Mouse (Mus musculus): ENCODE measurements at regions not wholly inside any gene's neighbourhood (a gene's known extent, or its start where the extent isn't known, plus 50 kb on each side); places are given as distances from the start of the nearest gene placed in this dataset.
A peak's percentile ranks its signal among the peaks of the same experiment; 100 is the strongest.
"Not testable (repeated sequence)": the region's sequence is repeated elsewhere in the genome, so short reads cannot be mapped to it uniquely, and the experiment has no call there.

GRCm38 (mm10) chr7:113010150-113010549 is 56.4 kb downstream of the Rassf10 start:
- no peak for DNase-seq (ENCODE audit: low read depth)

GRCm38 (mm10) chr7:113017092-113017755 is 63.5 kb downstream of the Rassf10 start:
- DNase-seq (ENCODE audit: low read depth) = no peak

- DNase-seq (ENCODE audit: low read depth) = no peak
Measured at GRCm38 (mm10) chr7:113021412-113021811, 67.7 kb downstream of the Rassf10 start.

- no peak for DNase-seq (ENCODE audit: low read depth)
Measured at GRCm38 (mm10) chr7:113022516-113022915, 68.8 kb downstream of the Rassf10 start.

- no peak for DNase-seq (ENCODE audit: low read depth)
Measured at GRCm38 (mm10) chr7:113025758-113026157, 72.0 kb downstream of the Rassf10 start.

- DNase-seq (ENCODE audit: low read depth) = no peak
Measured at GRCm38 (mm10) chr7:113026290-113027075, 72.7 kb downstream of the Rassf10 start.

- DNase-seq (ENCODE audit: low read depth) = no peak
Measured at GRCm38 (mm10) chr7:113027125-113027801, 73.5 kb downstream of the Rassf10 start.

GRCm38 (mm10) chr7:113030053-113030752 is 76.4 kb downstream of the Rassf10 start:
- no peak for DNase-seq (ENCODE audit: low read depth)

- no peak for DNase-seq (ENCODE audit: low read depth)
Measured at GRCm38 (mm10) chr7:113035751-113036150, 82.0 kb downstream of the Rassf10 start.

GRCm38 (mm10) chr7:113037825-113038613 is 84.3 kb downstream of the Rassf10 start:
- no peak for DNase-seq (ENCODE audit: low read depth)

- DNase-seq (ENCODE audit: low read depth) = no peak
Measured at GRCm38 (mm10) chr7:113038906-113039671, 85.3 kb downstream of the Rassf10 start.

- not testable (repeated sequence) for DNase-seq (ENCODE audit: low read depth)
Measured at GRCm38 (mm10) chr7:113045613-113046159, 91.9 kb downstream of the Rassf10 start.

GRCm38 (mm10) chr7:113046406-113046805 is 92.6 kb downstream of the Rassf10 start:
- no peak for DNase-seq (ENCODE audit: low read depth)

- DNase-seq (ENCODE audit: low read depth) = no peak
Measured at GRCm38 (mm10) chr7:113047583-113047982, 93.8 kb downstream of the Rassf10 start.

- peak; percentile 98 for DNase-seq (ENCODE audit: low read depth)
Measured at GRCm38 (mm10) chr7:113048097-113048795, 94.5 kb downstream of the Rassf10 start.

- DNase-seq (ENCODE audit: low read depth) = peak; percentile 68
Measured at GRCm38 (mm10) chr7:113049440-113049839, 95.7 kb downstream of the Rassf10 start.

- no peak for DNase-seq (ENCODE audit: low read depth)
Measured at GRCm38 (mm10) chr7:113052952-113053351, 99.2 kb downstream of the Rassf10 start.

GRCm38 (mm10) chr7:113056421-113056820 is 102.7 kb downstream of the Rassf10 start:
- no peak for DNase-seq (ENCODE audit: low read depth)

GRCm38 (mm10) chr7:113059211-113059966 is 105.6 kb downstream of the Rassf10 start:
- no peak for DNase-seq (ENCODE audit: low read depth)

Data from gonadal fat pad, adult 2 months (tissue).